Mouse (Mus musculus): Measurements from ENCODE around the gene Zfp708. TPM values are rescaled to one million over a fixed set of nuclear protein-coding genes. Genes with fewer than 3 reads are reported as not detected.
A peak's percentile ranks its signal among the peaks of the same experiment; 100 is the strongest.
"Not testable (repeated sequence)": the region's sequence is repeated elsewhere in the genome, so short reads cannot be mapped to it uniquely, and the experiment has no call there.

The Zfp708 gene
- 1 to 10 TPM; 6.2 to 7.2 TPM for total RNA-seq (2021)

GRCm38 (mm10) chr13:67097876-67098275 is at the start of gene Zfp708:
Gene Zfp708 (minus strand): TSS chr13:67097976.
- intact Hi-C loops (cut with DNase I), result no loop called here

GRCm38 (mm10) chr13:67128038-67128721 is 30.4 kb upstream of the Zfp708 start:
- DNase-seq, result peak; percentile 79
- intact Hi-C loops (cut with DNase I), result loop anchor here (10.0 kb wide), 1 partner anchor 177 kb away; the partner anchor contains the start of gene Zfp457

More at GRCm38 (mm10) chr13:67097876-67098275, at the start of gene Zfp708:
- no peak for DNase-seq

- intact Hi-C loops (cut with DNase I), result loop anchor here (10.0 kb wide), 1 partner anchor 177 kb away; the partner anchor contains the start of gene Zfp457
- DNase-seq, result not testable (repeated sequence)
Observed at GRCm38 (mm10) chr13:67127507-67127906, 29.7 kb upstream of the Zfp708 start.

DNA sequence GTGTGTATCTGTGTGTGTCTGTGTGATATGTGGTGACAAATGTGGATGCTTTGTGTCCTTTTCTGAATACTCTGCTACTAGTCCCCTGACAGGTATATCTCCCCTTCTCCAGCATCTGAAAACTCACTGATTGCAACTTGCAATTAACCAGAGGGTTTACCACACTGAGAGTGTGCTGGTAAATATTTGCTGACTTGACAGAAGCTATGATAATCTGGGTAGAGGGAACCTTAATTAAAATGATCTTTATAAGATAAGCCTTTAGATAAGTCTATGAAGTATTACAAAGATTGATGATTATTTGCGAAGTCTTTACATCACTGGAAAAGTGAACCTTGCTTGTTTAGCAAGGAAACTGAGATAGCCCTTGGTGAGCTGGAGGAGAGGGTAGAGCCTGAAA is 26.7 kb upstream of the Zfp708 start:
- intact Hi-C loops (cut with DNase I), result loop anchor here (10.0 kb wide), 1 partner anchor 180 kb away; the partner anchor contains the start of gene Zfp457
- DNase-seq, result no peak

DNA sequence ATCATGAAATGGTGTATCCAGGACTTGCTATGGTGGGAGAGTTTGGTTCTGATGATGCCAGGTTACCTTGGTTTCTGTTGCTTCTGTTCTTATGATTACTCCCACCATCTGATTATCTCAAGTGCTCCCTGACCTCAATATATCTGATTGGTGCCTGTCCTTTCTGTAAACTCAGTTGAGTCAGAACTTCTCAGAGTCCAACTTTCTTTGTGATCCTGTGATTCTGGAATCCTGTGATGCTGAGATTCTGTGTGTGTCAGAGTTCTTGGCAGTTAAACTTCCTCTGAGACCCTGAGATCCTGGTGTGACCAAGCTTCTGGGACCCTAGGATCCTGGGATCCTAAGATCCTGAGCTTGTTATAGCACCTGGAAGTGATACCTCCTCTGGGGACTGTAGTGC is 23.6 kb upstream of the Zfp708 start, which contains the start of gene Zfp759:
Zfp759 (plus strand) TSS at position 301 of the 400 bp plus-strand sequence.
- intact Hi-C loops (cut with DNase I), result loop anchor here (10.0 kb wide), 1 partner anchor 183 kb away; the partner anchor contains the start of gene Zfp457

DNA sequence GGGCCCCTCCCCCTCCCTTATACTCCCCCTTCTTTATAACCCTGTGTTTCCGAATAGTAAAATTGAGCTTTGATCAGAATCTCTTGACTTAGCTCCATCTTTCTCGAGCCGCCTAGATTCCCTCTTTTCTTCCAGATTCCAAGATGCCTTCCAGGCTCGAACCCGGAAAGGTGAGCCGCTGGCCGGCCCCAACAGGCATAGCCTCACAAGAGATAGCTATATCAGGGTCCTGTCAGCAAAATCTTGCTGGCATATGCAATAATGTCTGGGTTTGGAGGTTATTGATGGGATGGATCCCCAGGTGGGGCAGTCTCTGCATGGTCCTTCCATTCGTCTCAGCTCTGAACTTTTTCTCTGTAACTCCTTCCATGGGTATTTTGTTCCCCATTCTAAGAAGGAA is 18.4 kb upstream of the Zfp708 start, which contains the start of gene Rslcan18:
Rslcan18 (minus strand) TSS at position 101 of the 400 bp plus-strand sequence.
- intact Hi-C loops (cut with DNase I); DNase-seq: not testable (repeated sequence)

More for the DNA sequence above, 23.6 kb upstream of the Zfp708 start, which contains the start of gene Zfp759:
- not testable (repeated sequence) for DNase-seq

DNA sequence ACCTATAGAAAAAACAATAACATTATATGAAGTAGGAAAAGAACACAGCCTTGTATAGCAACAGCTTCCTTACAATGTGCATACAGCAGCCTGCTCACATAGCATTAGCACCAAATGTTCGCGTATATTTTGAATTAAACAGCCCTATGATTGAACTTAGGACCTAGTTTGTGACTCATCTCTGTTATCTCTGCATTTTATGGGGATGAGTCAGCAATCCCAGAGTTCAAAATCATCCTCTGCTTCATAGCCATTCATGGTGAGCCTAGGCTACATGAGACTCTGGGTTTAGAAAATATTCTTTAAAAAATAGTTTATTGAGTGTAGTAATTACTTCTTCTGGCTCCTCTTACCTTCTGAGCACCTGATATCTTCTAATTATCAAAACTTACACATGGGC is 15.5 kb upstream of the Zfp708 start:
- intact Hi-C loops (cut with DNase I), result loop anchor here (5.0 kb wide), 1 partner anchor 1454 kb away; no protein-coding TSS in a partner anchor
- DNase-seq, result no peak

DNA sequence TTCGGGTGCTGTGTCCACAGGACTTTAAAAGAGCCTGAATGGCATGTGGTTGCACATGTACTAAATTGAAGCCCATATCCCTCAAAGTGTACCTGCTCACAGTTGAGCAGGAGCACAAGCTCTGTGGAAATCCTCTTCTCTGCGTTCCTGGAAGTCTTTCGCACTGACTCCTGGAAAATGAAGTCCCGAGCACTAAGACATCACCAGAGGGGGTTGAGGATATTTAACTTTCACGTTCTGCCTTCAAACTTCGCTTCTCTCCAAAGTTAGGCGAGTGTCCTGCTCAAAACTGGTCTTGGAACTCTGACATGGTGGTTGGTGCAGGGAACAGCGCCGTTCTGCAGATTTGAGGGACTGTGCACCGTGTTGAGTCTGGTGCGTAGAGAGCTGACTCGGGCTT is 14.3 kb upstream of the Zfp708 start:
- no peak for DNase-seq
- intact Hi-C loops (cut with DNase I), result loop anchor here (5.0 kb wide), 1 partner anchor 1455 kb away; no protein-coding TSS in a partner anchor

DNA sequence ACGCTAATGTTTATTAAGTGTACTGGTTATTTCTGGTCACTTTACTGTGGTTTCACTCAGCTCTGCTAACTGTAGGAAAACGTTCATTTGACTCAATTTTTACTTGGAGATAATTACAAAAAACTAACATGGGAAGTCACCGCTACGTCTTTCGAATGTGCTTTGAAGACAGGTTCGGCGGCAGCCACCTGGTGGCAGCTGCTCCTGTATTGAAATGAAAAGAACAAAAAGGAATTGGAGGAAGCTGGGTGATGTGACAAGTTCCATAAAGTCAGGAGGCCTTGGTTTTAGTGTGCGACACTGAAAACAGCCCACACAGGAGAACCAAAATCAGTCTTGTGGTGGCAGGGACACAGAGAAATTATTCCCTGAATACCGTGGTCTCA is 11.0 kb upstream of the Zfp708 start:
- intact Hi-C loops (cut with DNase I), result no loop called here
- DNase-seq, result peak; percentile 31

DNA sequence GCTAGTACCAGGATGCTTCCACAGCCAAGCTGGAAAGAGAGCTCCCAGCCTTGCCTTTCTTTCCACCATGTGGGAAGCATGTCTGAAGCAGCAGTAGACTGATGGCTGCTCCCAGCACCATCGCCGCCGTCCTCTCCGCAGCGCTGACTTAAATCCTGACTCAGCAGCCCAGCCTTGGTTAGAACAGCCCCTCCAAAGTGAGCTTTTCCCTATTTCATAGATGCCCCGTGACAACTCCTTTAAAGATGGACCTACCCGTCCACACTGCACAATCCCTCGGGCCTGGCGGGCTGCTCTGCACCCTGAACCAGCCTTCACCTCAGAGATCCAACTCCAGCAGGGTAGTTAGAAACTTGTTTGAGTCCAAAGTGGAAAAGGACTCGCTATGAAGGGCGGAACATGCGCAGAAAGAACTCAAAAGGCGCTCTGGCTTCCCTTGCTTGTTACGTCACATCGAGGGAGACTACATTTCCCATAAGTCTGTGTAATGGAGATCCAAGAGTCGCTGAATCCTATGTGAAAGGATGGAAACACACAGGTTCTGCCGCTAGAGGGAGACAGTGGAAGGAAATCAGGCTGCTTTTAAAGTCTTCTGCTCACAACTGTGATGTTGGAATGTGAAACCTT is 10.5 kb upstream of the Zfp708 start, which contains the start of gene Gm28557:
Gm28557 (minus strand) TSS at position 411 of the 627 bp plus-strand sequence.
- intact Hi-C loops (cut with DNase I), result no loop called here

GRCm38 (mm10) chr13:67107681-67108080 is 9.9 kb upstream of the Zfp708 start:
- DNase-seq, result no peak
- intact Hi-C loops (cut with DNase I), result no loop called here

More for the DNA sequence above, 10.5 kb upstream of the Zfp708 start, which contains the start of gene Gm28557:
- DNase-seq, result peak; percentile 86

DNA sequence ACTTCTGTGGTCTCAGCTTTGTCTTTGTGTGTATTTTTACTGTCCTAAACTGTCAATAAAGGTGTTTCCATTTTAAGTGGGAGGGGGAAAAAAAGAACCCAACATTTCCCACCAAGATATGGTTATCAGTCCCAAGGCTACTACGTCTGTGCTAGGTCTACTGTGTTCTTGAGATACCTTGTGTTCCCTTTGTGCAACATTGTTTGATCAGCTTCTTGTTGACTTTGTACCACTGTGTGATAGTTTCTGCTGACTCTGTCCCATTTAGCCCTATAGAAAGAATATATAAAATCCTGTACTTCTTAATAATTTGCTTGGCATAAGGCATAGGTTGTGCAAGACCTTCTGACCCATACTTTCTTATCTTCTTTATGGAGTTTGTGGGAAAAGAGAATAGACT is 7.6 kb downstream of the Zfp708 start:
- DNase-seq, result no peak
- intact Hi-C loops (cut with DNase I), result no loop called here

GRCm38 (mm10) chr13:67081946-67082345 is 15.8 kb downstream of the Zfp708 start:
- intact Hi-C loops (cut with DNase I), result no loop called here
- DNase-seq, result no peak

DNA sequence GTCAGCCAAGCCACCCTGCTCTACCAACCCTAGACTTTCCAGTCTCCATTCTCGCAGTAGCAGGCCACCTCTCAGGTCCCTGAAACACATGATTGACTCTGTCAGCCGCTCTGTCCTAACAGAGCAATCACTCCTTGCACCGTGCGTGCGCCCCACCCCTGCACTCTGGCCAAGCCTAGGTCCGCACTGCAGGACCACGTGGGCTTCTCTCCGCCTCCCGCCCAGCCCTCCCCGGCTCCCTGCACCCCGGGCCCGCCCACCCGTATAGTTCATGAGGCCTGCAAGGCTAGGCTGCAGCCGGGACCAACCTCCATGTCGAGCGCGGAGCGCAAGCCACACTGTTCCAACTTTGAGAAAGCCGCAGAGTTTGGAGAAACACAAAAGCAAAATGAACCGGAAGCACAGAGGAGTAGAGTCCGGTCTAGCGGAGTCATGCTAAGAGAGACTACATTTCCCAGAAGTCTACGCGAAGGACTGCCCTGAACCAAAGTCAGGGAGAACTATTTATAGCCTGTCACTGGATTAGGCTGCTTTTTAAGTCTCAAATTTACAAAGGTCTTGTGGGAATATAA is 16.5 kb downstream of the Zfp708 start:
- intact Hi-C loops (cut with DNase I), result no loop called here
- peak; percentile 65 for DNase-seq

- DNase-seq, result no peak
- intact Hi-C loops (cut with DNase I), result no loop called here
Observed at GRCm38 (mm10) chr13:67077244-67077643, 20.5 kb downstream of the Zfp708 start.

- DNase-seq, result no peak
- intact Hi-C loops (cut with DNase I), result no loop called here
Observed at GRCm38 (mm10) chr13:67072786-67073185, 25.0 kb downstream of the Zfp708 start.

GRCm38 (mm10) chr13:67065386-67065785 is 32.4 kb downstream of the Zfp708 start:
- intact Hi-C loops (cut with DNase I), result no loop called here
- no peak for DNase-seq

DNA sequence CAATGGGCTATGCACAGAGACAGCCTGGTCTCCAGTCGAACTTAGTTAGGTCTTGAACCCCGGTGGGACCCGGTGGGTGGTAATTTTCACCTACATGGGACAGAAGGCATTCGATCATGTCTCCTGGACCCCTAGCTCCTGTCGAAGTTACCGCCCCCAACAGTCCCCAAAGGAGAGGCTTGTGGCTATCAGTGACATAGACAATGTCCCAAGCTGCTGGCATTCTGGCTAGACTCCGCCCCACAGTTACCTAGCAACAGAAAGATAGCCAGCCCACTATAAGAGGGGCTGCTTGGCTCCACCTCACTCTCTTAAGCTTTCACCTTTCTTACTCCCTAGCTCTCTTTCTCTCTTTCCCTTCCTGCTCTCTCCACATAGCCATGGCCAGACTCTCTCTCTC is 35.3 kb downstream of the Zfp708 start:
- intact Hi-C loops (cut with DNase I), result no loop called here
- DNase-seq, result no peak

DNA sequence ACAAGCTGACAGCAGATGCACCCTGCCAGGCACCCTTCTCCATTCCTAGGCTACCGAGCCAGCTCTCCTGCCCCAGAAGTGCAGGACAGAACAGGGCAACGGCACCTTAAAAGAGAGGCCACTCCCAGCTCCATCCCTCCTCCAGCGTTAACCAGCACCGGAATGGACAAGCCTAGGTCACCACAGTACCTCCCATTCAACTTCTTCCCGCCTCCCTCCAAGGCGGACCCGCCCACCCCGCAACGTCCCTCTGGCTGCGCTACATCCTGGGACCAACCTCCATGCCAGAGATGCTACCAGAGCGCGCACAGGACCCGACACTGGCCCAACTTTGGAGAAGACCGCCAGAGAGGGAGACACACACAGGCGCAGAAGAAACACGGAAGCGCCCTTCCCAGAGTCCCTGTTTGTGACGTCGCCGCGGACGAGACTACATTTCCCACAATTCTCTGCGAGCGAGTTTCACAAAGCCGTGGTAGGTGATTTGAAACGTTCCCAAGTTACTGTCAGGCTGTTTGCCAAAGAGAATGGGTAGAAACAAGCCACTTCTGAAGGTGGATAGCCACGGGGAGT is 36.9 kb downstream of the Zfp708 start, which contains the start of gene Zfp712:
Zfp712 (minus strand) TSS at position 385 of the 573 bp plus-strand sequence.
- intact Hi-C loops (cut with DNase I), result no loop called here
- DNase-seq, result peak; percentile 88

- intact Hi-C loops (cut with DNase I), result no loop called here
Observed at GRCm38 (mm10) chr13:67060161-67060785, 37.5 kb downstream of the Zfp708 start.

More at GRCm38 (mm10) chr13:67060161-67060785, 37.5 kb downstream of the Zfp708 start:
- DNase-seq, result no peak

All from left cerebral cortex, postnatal 4 days (tissue).